Mouse (Mus musculus) urinary bladder, postnatal 25 days (tissue): ENCODE measurements around the gene Stambp.
"Not testable (repeated sequence)": the region's sequence is repeated elsewhere in the genome, so short reads cannot be mapped to it uniquely, and the experiment has no call there.

Experiments used
- DNase-seq: peaks from one replicate; pipeline ENCODE4 v3.0.0; 2022; ENCODE audit warnings: low spot score

Stambp gene

GRCm38 (mm10) chr6:83572671-83573070 is at the start of gene Stambp:
Gene Stambp (minus strand): TSS chr6:83572729.
- no peak for DNase-seq

- DNase-seq, result no peak
These were observed 47.4 kb upstream of the Stambp start for GRCm38 (mm10) chr6:83619955-83620354.

- no peak for DNase-seq
These were observed 45.2 kb upstream of the Stambp start for GRCm38 (mm10) chr6:83617581-83618335.

GRCm38 (mm10) chr6:83616512-83616911 is 44.0 kb upstream of the Stambp start:
- DNase-seq, result no peak

GRCm38 (mm10) chr6:83614469-83614868 is 41.9 kb upstream of the Stambp start:
- no peak for DNase-seq

- no peak for DNase-seq
These were observed 40.4 kb upstream of the Stambp start for GRCm38 (mm10) chr6:83612976-83613375.

DNA sequence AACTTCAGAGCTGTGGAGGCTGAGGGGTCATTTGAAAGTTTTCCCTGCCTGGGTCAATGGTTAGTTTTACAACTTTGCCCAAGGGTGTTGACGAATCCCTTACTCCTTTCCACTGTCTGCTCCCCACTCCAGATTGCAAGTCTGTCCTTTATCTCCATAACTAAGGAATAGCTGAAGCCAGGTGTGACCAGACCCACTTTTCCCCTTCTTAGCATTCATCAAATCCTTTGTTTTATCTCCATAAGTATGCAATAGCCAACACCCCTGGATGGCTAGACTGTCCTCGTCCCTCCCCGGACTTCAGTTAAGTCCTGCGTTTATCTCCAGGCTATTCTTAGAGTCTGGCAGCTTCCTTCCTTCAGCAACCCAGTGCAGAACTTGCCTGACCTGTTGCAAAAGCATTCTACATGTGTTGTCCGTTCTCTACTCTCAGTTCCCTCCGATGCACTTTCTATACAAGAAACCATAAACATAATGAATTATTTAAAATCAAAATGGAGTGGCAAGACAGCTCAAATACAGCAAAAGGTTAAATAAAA is 27.2 kb upstream of the Stambp start:
- no peak for DNase-seq

- no peak for DNase-seq
These were observed 26.6 kb upstream of the Stambp start for GRCm38 (mm10) chr6:83599060-83599550.

DNA sequence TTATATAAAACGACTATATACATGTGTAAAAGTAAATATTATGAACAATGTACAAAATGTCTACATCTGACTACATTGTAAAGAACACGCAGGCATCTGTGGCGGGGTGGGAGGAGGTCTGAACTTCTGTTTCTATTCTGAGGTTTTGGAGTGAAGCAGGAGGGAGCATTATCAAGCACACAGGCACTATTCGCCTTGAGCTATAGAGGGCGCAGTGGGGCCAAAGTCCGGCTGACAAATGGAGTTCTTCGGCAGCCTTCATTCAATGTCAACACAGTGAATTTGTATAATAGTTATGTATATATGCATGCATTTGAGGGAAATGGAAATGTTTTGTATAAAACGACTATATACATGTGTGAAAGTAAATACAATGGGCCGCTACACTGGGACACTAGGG is 26.1 kb upstream of the Stambp start:
- DNase-seq, result peak; percentile 26

GRCm38 (mm10) chr6:83597988-83598387 is 25.5 kb upstream of the Stambp start:
- no peak for DNase-seq

DNA sequence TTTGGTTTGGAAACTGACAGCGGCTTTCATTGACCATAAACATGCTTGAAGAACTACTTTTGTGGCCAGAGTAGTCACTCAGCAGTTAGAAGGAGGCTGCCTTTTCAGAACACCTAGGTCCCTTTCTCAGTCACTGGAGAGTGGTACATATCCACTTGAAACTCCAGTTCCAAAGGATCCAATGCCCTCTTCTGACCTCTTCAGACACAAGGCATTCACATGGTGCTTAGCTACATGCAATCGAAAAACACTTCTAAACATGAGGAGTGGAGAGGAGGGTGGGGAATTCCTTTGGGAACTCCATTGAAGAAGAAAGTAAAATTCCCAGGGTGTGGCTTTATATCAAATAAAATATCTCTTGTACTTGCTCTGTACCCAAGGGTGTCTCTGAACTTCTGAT is 22.5 kb upstream of the Stambp start:
- DNase-seq, result no peak

DNA sequence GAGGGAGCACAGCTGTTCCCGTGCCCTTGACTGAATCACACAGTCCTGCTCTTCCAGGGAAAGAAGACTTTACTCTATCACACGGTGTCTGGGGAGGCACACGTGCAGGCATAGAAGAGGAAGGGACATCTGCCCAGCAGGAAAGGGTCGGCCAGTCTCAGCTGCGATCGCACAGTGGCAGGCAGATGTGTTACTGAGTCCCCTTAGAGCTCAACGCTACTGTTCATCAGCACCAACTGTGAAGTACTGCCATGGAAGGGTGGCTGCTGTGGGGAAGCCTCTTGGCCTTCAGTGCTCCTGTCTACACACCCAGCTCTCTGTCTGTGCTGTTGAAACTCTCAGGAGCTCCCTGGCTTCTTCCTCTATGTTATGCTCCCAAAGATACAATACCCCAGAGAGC is 21.4 kb upstream of the Stambp start:
- no peak for DNase-seq

DNA sequence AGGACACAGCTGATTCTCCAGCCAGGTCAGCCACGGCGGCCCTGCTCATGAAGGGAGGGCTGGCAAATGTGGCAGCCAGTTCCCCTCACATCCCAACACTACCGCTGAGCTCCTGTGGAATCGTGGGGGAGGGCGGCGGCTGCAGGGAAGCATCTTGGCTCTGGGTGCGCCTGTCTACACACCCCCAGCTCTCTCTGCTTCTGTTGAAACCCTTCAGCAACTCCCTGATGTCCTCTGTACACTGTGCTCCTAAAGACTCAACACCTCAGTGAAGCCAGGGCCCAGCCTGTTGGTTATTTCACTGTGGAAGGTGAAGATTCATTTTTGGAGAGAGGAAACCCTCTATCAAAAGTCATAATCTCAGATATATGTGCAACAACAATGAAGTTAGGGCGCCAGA is 19.5 kb upstream of the Stambp start:
- DNase-seq, result no peak

DNA sequence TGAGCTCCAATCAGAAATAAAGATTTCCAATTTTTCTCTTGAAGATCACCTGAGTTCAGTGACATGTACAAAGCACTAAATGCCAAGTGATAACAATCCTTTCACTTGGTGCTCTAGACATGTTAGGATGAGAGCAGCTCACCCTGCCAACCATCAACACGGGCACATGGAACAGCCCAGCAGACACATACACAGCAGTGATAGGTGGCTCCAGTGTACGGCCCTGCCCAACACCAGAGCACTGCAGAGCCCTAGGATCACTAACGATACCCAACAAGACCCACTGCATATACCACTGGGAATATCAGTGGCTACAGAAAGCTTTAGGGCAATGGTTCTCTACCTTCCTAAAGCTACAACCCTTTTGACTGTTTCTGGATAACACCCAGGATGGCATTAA is 17.8 kb upstream of the Stambp start:
- no peak for DNase-seq

DNA sequence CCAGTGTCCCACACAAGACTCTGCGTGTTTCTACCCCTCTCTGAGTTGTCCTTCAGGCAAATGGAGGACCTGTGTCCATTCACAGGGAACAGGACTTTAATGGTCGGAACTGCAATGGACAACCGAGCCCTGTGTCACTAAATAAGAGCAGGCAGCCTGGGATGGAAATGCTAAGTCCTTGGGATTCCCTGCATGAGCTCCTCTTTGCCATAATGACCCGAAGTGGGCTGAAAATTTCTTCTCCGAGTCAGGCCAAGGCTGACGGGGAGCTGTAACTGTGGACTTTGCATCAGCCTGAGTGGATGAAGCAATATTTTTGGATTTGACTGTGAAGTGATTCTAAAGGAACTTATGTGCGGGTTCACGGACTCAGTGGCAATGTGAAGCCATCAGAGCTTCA is 14.7 kb upstream of the Stambp start:
- not testable (repeated sequence) for DNase-seq

GRCm38 (mm10) chr6:83585328-83585727 is 12.8 kb upstream of the Stambp start:
- not testable (repeated sequence) for DNase-seq

DNA sequence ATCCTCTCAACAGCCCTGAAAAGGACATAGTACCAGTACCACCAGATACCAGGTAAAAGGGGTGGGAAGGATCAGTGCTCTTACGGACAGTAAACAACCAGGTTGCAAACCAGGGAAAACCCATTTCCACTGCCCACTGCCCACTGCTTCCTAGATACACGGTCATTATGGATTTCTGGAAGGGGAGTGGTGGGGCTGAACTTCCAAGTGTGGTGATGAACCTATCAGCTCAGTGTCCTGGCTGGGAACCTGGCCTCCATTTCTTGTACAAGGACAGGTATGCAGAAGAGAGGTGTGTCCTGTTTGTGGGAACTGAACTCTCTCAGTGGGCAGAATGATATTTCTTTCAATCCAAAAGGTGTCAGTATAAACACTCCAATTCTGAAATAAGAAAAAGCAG is 11.1 kb upstream of the Stambp start:
- DNase-seq, result no peak

GRCm38 (mm10) chr6:83582938-83583270 is 10.4 kb upstream of the Stambp start:
- no peak for DNase-seq

GRCm38 (mm10) chr6:83582135-83582937 is 9.8 kb upstream of the Stambp start:
- no peak for DNase-seq

GRCm38 (mm10) chr6:83577534-83577933 is 5.0 kb upstream of the Stambp start:
- DNase-seq, result no peak

DNA sequence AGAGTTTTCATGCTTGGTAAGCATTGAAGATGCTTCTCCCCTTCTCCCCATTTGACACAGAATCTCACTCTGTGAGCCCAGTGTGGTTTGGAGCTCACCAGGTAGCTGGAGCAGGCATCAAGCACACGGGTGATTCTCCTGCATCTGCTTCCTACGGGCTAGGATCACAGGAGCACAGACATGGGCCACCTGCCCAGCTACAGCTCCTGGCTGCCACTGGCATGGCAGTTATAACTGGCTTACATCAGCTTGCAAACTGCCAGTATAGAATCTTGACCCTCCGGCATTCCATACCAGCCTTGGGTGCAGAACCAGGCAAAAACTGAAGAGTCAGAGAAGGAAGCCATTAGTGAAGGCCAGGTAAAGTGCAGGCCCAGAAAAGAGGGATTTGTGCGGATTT is 3.1 kb upstream of the Stambp start:
- DNase-seq, result no peak

DNA sequence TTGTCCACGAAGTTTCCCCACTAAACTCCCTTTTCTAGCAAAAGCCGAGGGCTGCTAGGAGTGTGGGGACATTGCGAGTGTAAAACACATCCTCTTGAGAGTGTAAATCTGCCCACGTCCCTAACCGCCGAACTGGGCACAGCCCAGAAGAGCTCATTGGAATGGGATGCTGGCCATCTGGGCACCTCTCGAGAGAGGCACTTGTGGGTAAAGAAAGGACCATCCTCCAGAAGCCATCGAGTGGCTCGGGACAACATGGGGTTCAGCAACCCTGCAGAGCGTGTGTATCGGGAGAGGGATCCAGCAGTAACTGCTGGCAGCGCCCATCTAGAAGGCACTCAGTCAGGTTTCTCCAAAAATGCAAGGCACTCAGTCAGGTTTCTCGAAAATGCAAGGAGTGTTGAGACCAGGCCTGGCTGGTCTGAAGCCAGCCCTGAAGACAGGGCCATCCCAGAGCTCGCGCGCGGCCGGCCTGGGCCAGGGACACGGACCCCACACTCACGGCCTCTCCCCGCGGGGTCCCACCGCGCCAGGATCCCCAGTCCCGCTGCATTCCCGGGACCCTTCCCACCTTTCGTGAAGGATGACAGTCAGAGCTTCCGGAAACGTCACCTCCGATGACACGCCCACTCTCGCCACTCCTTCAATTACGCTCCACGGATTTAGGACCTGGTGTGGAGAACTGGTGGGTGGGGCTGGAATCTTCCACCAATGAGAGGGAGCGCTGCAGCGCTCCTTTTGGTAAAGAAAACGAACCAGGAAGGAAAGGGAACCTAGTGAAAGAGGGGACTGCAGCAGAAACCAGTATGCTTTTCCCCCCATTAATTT is 475 bp downstream of the Stambp start:
- peak; percentile 85 for DNase-seq
